Mouse (Mus musculus): Measurements from ENCODE around the gene B3gat3.

DNA sequence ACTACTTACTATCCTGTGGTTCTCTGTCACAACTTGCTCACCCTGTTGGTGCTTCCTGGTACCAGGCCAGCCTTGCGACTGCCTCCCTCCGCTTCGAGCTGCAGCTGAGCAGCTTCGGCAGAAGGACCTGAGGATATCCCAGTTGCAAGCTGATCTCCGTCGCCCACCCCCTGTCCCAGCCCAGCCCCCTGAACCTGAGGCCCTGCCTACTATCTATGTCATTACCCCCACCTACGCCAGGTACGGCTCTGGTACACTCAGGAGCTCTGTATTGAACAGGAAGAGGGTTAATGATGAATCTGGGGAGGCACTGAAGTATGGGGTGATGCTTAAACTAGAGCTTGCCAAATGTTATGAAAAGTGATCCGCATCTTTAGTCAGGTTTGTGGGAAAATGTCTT is 1.6 kb downstream of the B3gat3 start:
- TF ChIP-seq CTCF (IDR thresholded peaks at IDR 0.05; ENCODE audit: low read depth, low read length) (no peak), POLR2A (IDR thresholded peaks at IDR 0.05; ENCODE audit: borderline replicate concordance, low read depth, low read length) (no peak)

Measured in bone marrow macrophage, adult 2 months (primary cell).